Mouse (Mus musculus) lung, postnatal 36 days (tissue): ENCODE results near the gene Etv2.

Experiments
- DNase-seq: peaks from one replicate; pipeline ENCODE4 v3.0.0; 2022; ENCODE audit warnings: mixed read lengths

The Etv2 gene

DNA sequence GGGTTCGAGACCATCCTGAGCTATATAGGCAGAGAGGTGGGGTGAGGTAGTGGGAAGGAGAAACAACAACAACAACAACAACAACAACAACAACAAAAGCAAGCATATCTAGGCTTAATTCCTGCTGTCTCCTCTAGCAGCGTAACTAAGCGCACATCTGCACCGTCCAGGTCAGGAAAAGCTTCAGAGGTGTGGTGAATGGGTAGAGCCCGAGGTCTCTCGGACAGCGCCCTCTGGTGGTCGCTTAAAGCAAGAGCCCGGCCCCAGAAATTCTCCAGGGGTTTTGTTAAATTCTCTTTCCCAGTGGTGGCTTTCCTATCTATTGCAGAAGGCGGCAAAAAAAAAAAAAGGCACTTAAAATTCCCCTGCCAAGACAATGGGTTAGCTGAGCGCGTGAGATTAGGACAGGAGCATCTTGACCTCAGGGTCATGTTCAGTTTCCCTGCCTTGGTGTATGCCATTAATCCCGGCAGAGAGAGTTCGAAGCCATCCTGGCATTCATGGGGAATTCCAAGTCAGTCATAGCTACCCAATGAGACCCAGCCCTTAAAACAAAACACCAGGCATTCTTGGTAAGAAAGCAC is 22.0 kb downstream of the Etv2 start:
- DNase-seq, result peak; percentile 76

GRCm38 (mm10) chr7:30612654-30613402 is 22.8 kb downstream of the Etv2 start, which contains the start of gene Upk1a:
Gene Upk1a, minus strand, starts transcription at chr7:30612847.
- no peak for DNase-seq

DNA sequence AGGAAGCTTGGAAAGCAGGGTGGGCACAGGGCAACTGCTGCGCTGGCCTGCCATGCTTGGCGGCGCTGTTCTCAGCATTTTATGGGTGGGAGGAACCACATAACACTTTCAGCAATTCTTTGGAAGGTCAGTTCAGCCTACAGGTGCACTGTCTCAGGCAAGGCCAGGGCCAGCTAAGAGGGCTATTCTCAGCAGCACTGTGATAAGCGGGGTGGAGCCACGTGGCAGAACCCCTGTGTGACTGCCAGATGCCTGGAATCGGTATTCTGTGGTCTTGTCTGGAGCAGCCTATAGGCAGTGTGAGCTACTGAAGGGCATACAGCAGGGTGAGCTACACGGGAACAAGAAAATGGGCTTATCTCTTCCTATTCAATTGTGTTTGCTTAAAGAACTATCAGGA is 25.6 kb downstream of the Etv2 start:
- no peak for DNase-seq

DNA sequence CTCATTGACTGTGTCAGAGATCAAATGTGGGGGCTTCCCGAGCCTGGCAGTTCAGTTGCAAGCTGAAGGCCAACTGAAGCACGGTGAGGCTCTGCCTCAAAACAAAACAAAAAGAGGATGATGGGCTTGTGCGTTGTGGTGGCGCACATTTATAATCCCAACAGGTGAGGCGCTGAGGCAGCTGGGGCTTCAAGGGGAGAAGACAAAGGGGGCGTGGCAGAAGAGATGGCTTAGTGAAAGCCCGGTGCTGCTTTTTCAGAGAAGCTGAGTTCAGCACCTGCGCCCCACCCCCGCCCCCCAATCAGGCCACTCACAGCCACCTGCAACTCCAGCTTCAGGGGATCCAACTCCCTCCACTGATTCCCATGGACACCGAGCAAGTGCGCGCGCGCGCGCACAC is 27.2 kb downstream of the Etv2 start:
- DNase-seq, result no peak

- peak; percentile 87 for DNase-seq
These were observed 27.8 kb downstream of the Etv2 start for GRCm38 (mm10) chr7:30607706-30608309.

- no peak for DNase-seq
These were observed 30.7 kb downstream of the Etv2 start for GRCm38 (mm10) chr7:30604944-30605343.

GRCm38 (mm10) chr7:30604424-30604823 is 31.2 kb downstream of the Etv2 start:
- DNase-seq, result no peak

GRCm38 (mm10) chr7:30602583-30602982 is 33.1 kb downstream of the Etv2 start:
- peak; percentile 88 for DNase-seq

DNA sequence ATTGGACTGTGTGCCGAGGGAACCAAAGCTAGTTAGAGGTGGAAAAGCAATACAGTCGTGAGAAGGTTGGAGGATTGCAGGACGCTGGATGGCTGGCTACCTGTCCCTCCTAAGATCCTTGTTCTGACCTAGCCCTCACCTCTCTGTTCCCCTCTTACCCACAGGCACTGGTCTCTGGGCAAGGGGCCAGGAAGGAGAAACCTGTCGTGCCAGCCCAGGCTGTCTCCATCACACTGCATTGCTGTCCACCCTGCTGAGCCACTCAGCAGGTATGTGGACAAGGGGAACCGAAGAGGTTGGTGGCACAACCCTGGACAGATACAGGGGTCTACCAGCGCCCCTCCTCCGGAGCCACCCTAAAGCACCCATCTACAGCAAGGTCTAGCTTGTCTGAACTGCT is 35.0 kb downstream of the Etv2 start:
- DNase-seq, result peak; percentile 84

GRCm38 (mm10) chr7:30599933-30600353 is 35.7 kb downstream of the Etv2 start:
- peak; percentile 97 for DNase-seq

DNA sequence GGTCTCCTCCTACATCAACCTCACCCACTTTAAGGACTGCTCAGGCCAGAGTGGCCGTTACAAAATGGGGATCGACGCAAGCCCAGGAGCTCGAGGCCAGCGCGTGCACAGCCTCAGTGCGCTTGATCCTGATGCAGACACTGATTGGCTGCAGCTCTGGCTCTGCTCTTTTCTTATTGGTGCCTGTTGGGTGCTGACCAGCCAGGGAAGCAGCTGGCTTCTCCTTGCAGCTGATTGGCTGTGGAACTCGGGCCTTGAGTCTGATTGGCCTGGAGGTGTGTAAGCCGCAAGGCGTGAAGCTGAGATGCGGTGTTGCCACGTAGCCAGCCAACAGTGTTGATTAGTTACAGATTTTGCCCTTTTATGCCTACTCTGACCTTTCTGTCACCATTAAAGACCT is 36.9 kb downstream of the Etv2 start, which contains the start of gene Zbtb32:
Zbtb32 (minus strand) TSS at position 124 of the 400 bp plus-strand sequence.
- DNase-seq, result no peak

GRCm38 (mm10) chr7:30596811-30597210 is 38.8 kb downstream of the Etv2 start:
- peak; percentile 70 for DNase-seq

DNA sequence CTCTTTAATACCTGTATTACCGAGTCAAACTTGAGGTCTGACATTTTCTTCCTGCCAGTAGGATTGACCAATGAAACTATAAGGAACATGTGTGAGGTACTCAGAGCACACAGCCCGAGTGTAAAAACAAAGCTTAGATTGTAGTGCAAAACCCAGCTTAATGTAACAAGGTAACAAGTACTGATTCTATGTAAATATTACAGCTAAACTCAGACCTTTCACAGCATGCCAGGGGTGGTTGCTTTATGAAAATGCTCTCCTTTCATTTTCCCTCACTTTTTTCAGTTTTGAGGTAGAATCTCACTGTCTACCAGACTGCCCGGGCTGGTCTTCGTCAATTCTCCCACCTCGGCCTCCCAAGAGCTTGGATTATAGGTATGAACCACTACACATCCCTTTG is 39.6 kb downstream of the Etv2 start:
- no peak for DNase-seq

DNA sequence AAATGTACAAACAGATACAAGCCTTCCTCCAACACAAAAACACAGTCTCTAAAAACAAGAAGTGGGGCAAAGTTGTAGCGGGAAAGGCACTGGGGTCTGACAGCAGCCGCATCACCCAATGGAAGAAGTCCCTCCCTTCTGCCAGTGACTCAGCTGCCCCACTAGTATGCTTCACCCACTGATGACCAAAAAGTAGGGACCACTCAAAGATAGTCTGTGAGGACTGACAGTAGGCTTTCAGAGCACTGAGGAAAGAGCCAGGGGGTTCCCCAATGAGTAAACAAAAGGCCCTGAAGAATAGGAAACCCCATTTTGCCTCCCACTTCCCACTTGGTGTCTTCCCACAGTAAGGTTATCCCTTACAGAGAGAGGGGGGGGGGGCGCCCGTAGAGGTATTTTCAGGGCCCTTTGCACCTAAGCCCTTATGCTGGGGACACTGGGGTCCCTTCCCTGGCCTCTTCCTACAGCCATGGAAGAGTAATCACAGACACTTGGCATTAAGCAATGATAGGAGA is 41.1 kb downstream of the Etv2 start:
- DNase-seq, result no peak

DNA sequence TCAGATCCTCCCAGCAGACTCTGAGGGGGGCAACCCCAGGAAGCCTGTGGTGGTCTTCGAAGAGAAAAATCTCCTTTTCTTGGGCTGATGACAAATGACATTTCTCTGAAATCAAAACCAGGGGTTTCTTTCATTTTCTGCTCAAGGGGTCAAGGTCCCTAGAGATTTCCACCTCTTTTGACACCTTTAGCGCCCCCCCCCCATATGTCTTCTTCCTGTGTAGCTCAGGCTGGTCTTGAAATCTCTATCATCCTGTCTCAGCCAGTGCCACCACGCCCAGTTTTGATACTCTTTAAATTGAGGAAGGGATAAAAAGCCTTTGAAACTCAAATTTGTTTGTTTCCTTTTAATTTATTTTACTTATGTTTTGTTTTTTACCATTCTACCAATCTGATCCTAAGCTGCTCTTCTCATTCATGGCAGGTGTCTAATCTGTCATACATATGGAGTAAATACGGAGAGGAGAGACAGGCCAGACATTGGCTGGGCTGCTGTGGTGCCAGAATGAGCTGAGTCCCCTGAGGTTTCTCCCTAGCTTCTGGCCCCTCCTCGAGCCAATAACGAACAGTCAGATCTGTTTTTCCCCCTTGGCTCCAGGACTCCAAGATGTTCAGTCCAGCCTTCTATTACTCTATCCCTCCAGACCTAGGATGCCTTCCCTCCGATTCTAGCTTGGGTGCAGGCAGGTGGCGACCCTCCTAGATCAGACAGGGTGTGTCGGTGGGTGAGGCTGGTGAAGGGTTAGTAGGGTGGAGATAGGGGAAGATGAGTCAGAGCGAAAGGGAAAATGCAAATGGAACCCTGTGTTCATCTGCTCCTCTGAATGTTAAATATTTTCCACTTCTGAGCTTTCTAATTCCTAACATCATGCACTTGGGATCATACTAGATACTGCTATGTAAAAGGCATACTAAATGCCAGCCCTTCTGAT is 41.8 kb downstream of the Etv2 start:
- DNase-seq, result no peak

DNA sequence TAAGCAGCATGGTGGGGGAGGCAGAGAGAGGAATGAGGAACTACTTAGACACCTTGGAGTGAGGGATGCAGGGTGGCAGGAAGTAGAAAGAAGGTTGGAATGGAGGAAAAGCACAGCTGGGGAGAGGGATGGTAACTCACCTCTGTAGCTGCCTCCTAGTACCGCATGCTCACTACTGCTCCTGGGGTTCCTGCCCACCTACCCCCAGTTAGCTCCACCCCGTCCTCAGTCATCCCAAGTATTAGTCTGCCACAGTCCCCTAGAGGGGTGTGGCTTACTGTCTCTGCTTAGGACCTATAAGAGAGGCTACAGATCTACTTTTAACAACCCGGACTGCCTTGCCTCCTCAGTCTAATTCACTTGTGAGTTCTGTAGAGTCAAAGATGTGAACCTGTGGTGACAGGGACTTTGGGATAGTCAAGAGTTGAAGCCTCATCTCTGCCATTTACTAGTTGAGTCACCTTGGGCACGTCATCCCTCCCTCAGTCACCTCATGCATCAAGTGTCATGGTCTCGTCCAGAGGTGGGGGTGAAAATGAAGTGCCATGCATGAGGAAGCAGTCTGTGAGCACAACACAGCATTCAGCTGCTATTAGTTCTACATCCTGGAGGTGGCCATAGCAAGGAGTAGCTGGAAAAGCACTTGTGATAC is 42.8 kb downstream of the Etv2 start:
- DNase-seq, result peak; percentile 23

DNA sequence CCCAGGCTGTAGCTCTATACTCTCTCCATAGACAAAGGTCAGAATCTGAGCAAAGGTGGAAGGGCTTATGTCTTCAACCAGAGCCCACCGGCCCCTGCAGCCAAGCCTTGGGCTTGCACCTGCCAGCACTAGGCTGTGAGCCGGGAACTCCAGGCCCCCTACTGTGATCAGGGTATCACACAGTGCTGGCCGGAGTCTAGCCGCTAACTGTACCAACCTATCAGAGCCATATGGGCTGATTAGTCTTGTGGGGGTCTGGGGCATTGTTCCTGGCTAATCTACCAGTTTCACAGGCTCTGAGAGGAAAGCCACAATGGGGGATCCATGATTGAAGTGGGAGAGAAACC is 44.1 kb downstream of the Etv2 start:
- no peak for DNase-seq

- DNase-seq, result no peak
These were observed 44.6 kb downstream of the Etv2 start for GRCm38 (mm10) chr7:30590927-30591604.

DNA sequence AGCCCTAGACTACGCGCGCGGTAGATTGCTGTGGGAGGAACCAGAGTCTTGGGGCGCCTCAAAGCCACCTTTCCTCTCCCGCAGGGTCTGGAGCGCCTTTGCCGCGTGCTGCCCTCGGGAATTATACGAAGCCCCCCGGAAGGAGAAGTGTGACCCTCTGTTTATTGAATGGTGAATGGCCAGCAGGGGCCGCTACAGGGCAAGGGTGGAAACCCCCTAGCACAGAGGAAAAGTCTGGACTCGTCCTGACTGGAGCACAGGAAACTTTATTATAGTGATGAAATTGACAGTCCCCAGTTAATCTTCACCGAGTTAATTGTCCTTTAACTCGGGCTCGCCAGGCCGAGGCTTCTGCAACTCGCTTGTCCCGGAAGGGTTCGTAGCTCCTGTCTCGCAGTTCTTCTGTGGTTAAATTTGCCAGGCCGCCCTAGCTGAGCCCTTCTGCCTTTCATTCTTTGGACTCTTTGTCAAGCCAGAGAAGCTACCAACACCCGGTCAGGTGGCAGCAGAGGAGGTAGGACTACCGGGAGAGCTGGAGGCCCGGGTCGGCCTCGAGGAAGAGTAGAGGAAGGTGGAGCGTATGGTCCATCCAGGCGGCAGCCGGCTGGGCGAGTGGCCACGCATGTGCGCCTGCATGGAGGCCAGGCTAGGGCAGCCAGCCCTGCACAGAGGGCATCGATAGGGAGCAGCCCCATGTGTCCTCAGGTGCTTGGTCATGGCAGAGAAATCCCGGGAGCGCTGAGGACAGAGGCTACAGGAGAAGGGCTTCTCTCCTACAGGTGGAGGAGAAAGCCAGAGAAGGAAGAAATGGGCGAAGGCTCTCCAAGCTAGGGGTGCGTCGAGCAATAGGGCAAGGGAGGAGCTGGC is 46.0 kb downstream of the Etv2 start:
- peak; percentile 90 for DNase-seq

- DNase-seq, result peak; percentile 98
These were observed 46.8 kb downstream of the Etv2 start, which contains the start of gene Kmt2b for GRCm38 (mm10) chr7:30588676-30589434. Gene Kmt2b, minus strand, starts transcription at chr7:30588726.
